Mouse (Mus musculus): ENCODE data around the gene Utp15. TPM values are rescaled to one million over a fixed set of nuclear protein-coding genes. Genes with fewer than 3 reads are reported as not detected.

Gene Utp15
- 42.2 and 43.2 TPM in 2 replicates for polyA plus RNA-seq (2016; fragmentation: Nextera tagmentation; extraction: Ambion mirVana)

- peak within 1 kb of the TSS; percentile 84 for H3K9ac ChIP-seq
Observed at GRCm38 (mm10) chr13:98262636-98263457, at the start of gene Utp15, which contains the start of gene Ankra2. TSS of gene Utp15 (minus strand) at chr13:98263041. TSS of gene Ankra2 (plus strand) at chr13:98263074.

GRCm38 (mm10) chr13:98311597-98311996, 48.8 kb upstream of the Utp15 start:
- no peaks in the 10 kb centered on the region for H3K9me3 ChIP-seq
- ATAC-seq (ENCODE audit: insufficient number of reproducible peaks, insufficient read depth, low FRiP score, low TSS enrichment) = no peak
- H3K4me2 ChIP-seq (replicated peaks) = no peak overlapping the region
- no peak overlapping the region for H3K27ac ChIP-seq
- no peak overlapping the region for H3K4me3 ChIP-seq
- no peak overlapping the region for H3K9ac ChIP-seq
- no peaks in the 10 kb centered on the region for H3K27me3 ChIP-seq
- peaks cover 12% of the 10 kb centered on the region for H3K4me1 ChIP-seq
- WGBS = 90% methylated on average over 5 of the region's 5 CpGs
- H3K36me3 ChIP-seq = peaks cover 51% of the 10 kb centered on the region

More at GRCm38 (mm10) chr13:98262636-98263457, at the start of gene Utp15, which contains the start of gene Ankra2:
- under 1% methylated on average over 71 of the region's 71 CpGs for WGBS
- H3K4me3 ChIP-seq = peak within 1 kb of the TSS; percentile 73
- peak within 1 kb of the TSS; percentile 91 for H3K4me2 ChIP-seq (replicated peaks)
- H3K4me1 ChIP-seq = peaks cover 18% of the 10 kb centered on the region
- ATAC-seq (ENCODE audit: insufficient number of reproducible peaks, insufficient read depth, low FRiP score, low TSS enrichment) = peak; percentile 96
- peak within 1 kb of the TSS; percentile 87 for H3K27ac ChIP-seq
- H3K36me3 ChIP-seq = peaks cover 13% of the 10 kb centered on the region; the same call in 1 of the 2 replicates
- H3K9me3 ChIP-seq = no peaks in the 10 kb centered on the region
- H3K27me3 ChIP-seq = no peaks in the 10 kb centered on the region

- no peak overlapping the region for H3K27ac ChIP-seq
- WGBS = 70% methylated on average over 4 of the region's 4 CpGs
- no peak overlapping the region for H3K4me2 ChIP-seq (replicated peaks)
- no peak for ATAC-seq (ENCODE audit: insufficient number of reproducible peaks, insufficient read depth, low FRiP score, low TSS enrichment)
- H3K9me3 ChIP-seq = no peaks in the 10 kb centered on the region
- H3K4me1 ChIP-seq = peaks cover 6% of the 10 kb centered on the region; the same call in 1 of the 2 replicates
- H3K9ac ChIP-seq = no peak overlapping the region
- H3K27me3 ChIP-seq = no peaks in the 10 kb centered on the region
- H3K4me3 ChIP-seq = no peak overlapping the region
- peaks cover 51% of the 10 kb centered on the region for H3K36me3 ChIP-seq
Observed at GRCm38 (mm10) chr13:98308724-98309123, 45.9 kb upstream of the Utp15 start.

- Histone ChIP-seq H3K36me3 (peaks cover 47% of the 10 kb centered on the region), H3K4me1 (peaks cover 6% of the 10 kb centered on the region; the same call in 1 of the 2 replicates), H3K4me2 (replicated peaks) (no peak overlapping the region), H3K4me3 (no peak overlapping the region), H3K27me3 (no peaks in the 10 kb centered on the region), H3K27ac (no peak overlapping the region), H3K9ac (no peak overlapping the region), H3K9me3 (no peaks in the 10 kb centered on the region)
- ATAC-seq (ENCODE audit: insufficient number of reproducible peaks, insufficient read depth, low FRiP score, low TSS enrichment) = no peak
- 82% methylated on average over 5 of the region's 5 CpGs for WGBS
Observed at GRCm38 (mm10) chr13:98308004-98308403, 45.2 kb upstream of the Utp15 start.

GRCm38 (mm10) chr13:98306852-98307475, 44.1 kb upstream of the Utp15 start:
- no peak overlapping the region for H3K9ac ChIP-seq
- H3K9me3 ChIP-seq = no peaks in the 10 kb centered on the region
- WGBS = 52% methylated on average over 14 of the region's 14 CpGs
- ATAC-seq (ENCODE audit: insufficient number of reproducible peaks, insufficient read depth, low FRiP score, low TSS enrichment) = no peak
- no peak overlapping the region for H3K4me2 ChIP-seq (replicated peaks)
- H3K4me3 ChIP-seq = no peak overlapping the region
- H3K4me1 ChIP-seq = peaks cover 6% of the 10 kb centered on the region; the same call in 1 of the 2 replicates
- H3K27me3 ChIP-seq = no peaks in the 10 kb centered on the region
- peaks cover 38% of the 10 kb centered on the region for H3K36me3 ChIP-seq
- peak overlapping the region; percentile 20; the same call in 1 of the 2 replicates for H3K27ac ChIP-seq

GRCm38 (mm10) chr13:98306393-98306792, 43.6 kb upstream of the Utp15 start:
- Histone ChIP-seq H3K4me1 (peaks cover 6% of the 10 kb centered on the region; the same call in 1 of the 2 replicates), H3K27me3 (no peaks in the 10 kb centered on the region), H3K27ac (0 out of 2 replicates have a peak overlapping the region, but pooled peaks have one; percentile 26), H3K9ac (no peak overlapping the region), H3K4me2 (replicated peaks) (no peak overlapping the region), H3K9me3 (no peaks in the 10 kb centered on the region), H3K4me3 (no peak overlapping the region), H3K36me3 (peaks cover 32% of the 10 kb centered on the region)
- 42% methylated on average over 5 of the region's 5 CpGs for WGBS
- ATAC-seq (ENCODE audit: insufficient number of reproducible peaks, insufficient read depth, low FRiP score, low TSS enrichment) = no peak

GRCm38 (mm10) chr13:98305257-98305656, 42.4 kb upstream of the Utp15 start:
- 88% methylated on average over 9 of the region's 9 CpGs for WGBS
- Histone ChIP-seq H3K27ac (no peak overlapping the region), H3K36me3 (peaks cover 21% of the 10 kb centered on the region), H3K9me3 (no peaks in the 10 kb centered on the region), H3K4me2 (replicated peaks) (no peak overlapping the region), H3K4me3 (no peak overlapping the region), H3K4me1 (peaks cover 6% of the 10 kb centered on the region; the same call in 1 of the 2 replicates), H3K9ac (no peak overlapping the region), H3K27me3 (no peaks in the 10 kb centered on the region)
- no peak for ATAC-seq (ENCODE audit: insufficient number of reproducible peaks, insufficient read depth, low FRiP score, low TSS enrichment)

- H3K9ac ChIP-seq = no peak overlapping the region
- no peak overlapping the region for H3K27ac ChIP-seq
Observed at GRCm38 (mm10) chr13:98298833-98299758, 36.3 kb upstream of the Utp15 start.

GRCm38 (mm10) chr13:98297883-98298482, 35.1 kb upstream of the Utp15 start:
- Histone ChIP-seq H3K27ac (no peak overlapping the region), H3K9me3 (no peaks in the 10 kb centered on the region), H3K4me3 (no peak overlapping the region), H3K4me2 (replicated peaks) (no peak overlapping the region), H3K4me1 (no peaks in the 10 kb centered on the region), H3K27me3 (no peaks in the 10 kb centered on the region), H3K36me3 (no peaks in the 10 kb centered on the region), H3K9ac (no peak overlapping the region)
- ATAC-seq (ENCODE audit: insufficient number of reproducible peaks, insufficient read depth, low FRiP score, low TSS enrichment) = no peak
- WGBS = 90% methylated on average over 6 of the region's 6 CpGs

More at GRCm38 (mm10) chr13:98298833-98299758, 36.3 kb upstream of the Utp15 start:
- no peak overlapping the region for H3K4me3 ChIP-seq
- no peak for ATAC-seq (ENCODE audit: insufficient number of reproducible peaks, insufficient read depth, low FRiP score, low TSS enrichment)
- peak overlapping the region; percentile 21 for H3K4me2 ChIP-seq (replicated peaks)
- no peaks in the 10 kb centered on the region for H3K36me3 ChIP-seq
- H3K27me3 ChIP-seq = no peaks in the 10 kb centered on the region
- no peaks in the 10 kb centered on the region for H3K4me1 ChIP-seq
- 51% methylated on average over 21 of the region's 21 CpGs for WGBS
- H3K9me3 ChIP-seq = no peaks in the 10 kb centered on the region

GRCm38 (mm10) chr13:98296072-98296471, 33.2 kb upstream of the Utp15 start:
- Histone ChIP-seq H3K9ac (no peak overlapping the region), H3K4me2 (replicated peaks) (no peak overlapping the region), H3K9me3 (no peaks in the 10 kb centered on the region), H3K4me3 (no peak overlapping the region), H3K27me3 (no peaks in the 10 kb centered on the region), H3K27ac (no peak overlapping the region), H3K36me3 (no peaks in the 10 kb centered on the region), H3K4me1 (no peaks in the 10 kb centered on the region)
- WGBS = 40% methylated on average over 5 of the region's 5 CpGs
- no peak for ATAC-seq (ENCODE audit: insufficient number of reproducible peaks, insufficient read depth, low FRiP score, low TSS enrichment)

- ATAC-seq (ENCODE audit: insufficient number of reproducible peaks, insufficient read depth, low FRiP score, low TSS enrichment) = no peak
- Histone ChIP-seq H3K4me3 (no peak overlapping the region), H3K9ac (no peak overlapping the region), H3K36me3 (no peaks in the 10 kb centered on the region), H3K4me2 (replicated peaks) (no peak overlapping the region), H3K9me3 (no peaks in the 10 kb centered on the region), H3K27me3 (no peaks in the 10 kb centered on the region), H3K4me1 (no peaks in the 10 kb centered on the region), H3K27ac (no peak overlapping the region)
- WGBS = 82% methylated on average over 8 of the region's 8 CpGs
Observed at GRCm38 (mm10) chr13:98291712-98292111, 28.9 kb upstream of the Utp15 start.
